Mouse (Mus musculus): ENCODE measurements at regions not wholly inside any gene's neighbourhood (a gene's known extent, or its start where the extent isn't known, plus 50 kb on each side); places are given as distances from the start of the nearest gene placed in this dataset.

DNA sequence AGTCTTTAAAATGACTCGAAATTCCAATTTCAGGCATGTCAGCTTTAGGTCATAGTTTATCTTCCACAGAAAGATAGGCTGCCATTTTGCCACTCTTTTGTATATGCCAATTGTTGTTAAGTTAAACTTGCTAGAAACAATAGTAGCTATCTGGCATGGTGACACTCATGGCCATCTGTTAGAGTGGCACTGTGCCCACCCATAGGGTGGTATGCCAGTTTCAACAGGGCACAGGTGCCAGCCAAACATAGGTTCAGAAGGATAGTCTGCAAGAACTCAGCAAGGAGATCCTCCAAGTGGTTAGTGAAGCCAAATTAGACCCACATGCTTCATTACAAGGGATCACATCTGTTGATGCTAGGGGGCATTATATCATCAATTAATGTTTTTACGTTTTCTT, 135.8 kb upstream of the Gm6812 start:
- peak in 1 of 2 experiments; percentile 67 for DNase-seq (ENCODE audit: low spot score in 2 of 2)

DNA sequence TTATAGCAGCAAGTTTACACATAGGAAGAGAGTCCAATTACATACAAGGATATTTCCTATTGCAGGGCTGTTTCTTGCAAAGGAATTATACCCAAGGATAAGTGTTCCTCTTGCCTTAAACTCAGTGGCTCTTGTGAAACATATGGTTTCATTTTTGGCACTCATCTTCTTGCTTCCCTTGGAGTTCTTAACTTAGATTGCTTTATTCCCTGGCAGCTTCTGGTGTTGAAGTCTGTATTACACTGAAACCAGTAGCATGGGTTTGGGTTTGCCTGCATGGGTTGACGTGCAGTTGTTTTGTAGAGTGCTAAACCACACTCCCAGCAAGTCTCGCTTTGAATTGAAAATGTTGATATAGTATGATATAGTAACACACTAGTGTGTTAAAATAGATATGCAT, 116.3 kb upstream of the Gm6812 start:
- DNase-seq (ENCODE audit: low spot score in 2 of 2), result no peak

DNA sequence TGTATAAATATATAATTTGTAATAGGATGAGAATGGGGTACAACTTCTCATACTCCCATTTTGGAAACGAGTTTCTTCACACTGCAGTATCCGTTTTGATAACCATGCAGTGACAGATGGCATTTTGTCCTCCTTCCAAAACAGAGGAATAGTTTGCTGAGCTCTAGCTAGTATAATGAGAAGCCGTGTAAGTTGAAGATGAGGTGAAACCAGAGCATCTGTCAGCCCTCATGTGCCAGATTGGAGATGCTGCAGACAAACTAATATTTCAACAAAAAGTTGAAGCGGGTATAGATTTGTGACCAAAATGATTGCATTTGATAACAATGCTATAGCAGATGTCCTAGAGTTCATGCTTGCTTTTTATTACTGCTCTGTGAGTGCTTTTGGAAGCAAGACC, 115.1 kb upstream of the Gm6812 start:
- DNase-seq (ENCODE audit: low spot score in 2 of 2), result no peak

Data from cerebellum, postnatal 4 days (tissue).